Mouse (Mus musculus): ENCODE data around the gene Elmo3.

Elmo3 gene

DNA sequence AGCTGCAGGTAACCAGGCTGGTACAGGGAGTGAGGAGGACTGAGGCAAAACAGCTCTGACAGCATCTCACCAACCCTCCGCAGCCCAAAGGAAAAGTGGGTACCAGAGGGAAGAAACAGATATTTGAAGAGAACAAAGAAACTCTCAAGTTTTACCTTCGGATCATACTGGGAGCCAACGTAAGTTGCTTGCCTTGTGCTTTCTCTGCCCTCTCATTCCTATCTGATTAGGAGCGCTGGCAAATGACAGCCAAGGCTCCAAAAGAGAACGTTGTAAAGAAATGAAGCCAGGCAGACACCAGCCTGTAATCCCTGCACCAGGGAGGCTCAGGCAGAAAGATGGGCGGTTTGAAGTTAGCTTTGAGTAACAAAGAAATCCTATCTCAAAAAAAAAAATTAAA, 21.6 kb downstream of the Elmo3 start:
- no peak for DNase-seq (ENCODE audit: low spot score in 2 of 2)

DNA sequence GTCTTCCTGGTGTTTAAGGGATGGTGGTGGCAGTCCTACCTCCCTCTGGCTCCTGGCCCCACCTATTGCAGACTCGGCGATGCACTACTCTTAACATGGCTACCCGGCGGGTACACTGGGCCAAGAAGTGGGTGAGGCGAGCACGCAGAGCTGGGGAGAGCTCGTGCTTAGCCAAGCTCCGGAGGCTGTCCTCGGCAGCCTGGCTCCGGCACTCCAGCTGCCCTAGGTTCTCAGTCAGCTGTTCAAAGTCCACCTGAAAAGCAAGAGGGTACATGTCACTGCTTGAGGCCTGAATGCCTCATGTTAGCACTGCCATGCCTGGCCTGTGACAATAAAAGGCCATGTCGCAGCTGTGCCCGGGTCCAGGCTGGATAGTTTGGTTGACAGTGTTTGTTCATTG, 24.9 kb downstream of the Elmo3 start:
- DNase-seq (ENCODE audit: low spot score in 2 of 2) = no peak

DNA sequence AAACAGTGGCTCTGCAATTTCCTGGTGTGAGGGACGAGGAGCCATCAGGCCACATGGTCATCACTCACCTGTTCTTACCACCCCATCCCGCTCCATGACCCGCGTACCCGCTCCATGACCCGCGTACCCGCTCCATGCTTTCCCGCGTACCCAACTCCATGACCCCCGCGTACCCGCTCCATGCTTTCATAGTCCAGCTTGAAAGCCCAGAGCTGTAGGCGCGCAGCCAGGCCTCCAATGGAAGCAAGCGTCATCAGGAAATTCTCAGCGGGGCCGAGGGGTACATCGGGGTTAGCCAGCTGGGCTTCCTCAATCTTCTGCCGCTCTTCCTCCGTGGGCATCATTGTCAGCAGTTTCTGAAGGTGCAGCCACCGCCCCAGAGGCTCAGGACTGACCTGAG, 26.1 kb downstream of the Elmo3 start:
- no peak for DNase-seq (ENCODE audit: low spot score in 2 of 2)

DNA sequence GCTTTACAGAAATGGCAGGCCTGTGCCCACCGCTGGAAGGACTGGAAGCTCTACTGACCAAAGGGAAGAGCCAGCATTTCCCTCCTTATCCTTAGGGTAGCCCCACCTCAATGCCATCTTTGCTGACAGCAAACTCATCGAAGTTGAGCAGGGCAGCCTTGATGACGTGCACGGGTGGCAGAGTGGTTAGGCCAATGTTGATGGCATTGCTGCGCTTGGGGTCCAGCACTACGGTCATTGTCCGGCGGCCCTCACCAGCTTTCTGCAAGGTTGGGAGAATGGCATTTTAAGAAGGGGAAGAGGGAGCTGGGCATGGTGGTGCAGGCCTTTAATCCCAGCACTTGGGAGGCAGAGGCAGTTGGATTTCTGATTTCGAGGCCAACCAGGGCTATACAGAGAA, 26.5 kb downstream of the Elmo3 start:
- DNase-seq (ENCODE audit: low spot score in 2 of 2) = no peak

DNA sequence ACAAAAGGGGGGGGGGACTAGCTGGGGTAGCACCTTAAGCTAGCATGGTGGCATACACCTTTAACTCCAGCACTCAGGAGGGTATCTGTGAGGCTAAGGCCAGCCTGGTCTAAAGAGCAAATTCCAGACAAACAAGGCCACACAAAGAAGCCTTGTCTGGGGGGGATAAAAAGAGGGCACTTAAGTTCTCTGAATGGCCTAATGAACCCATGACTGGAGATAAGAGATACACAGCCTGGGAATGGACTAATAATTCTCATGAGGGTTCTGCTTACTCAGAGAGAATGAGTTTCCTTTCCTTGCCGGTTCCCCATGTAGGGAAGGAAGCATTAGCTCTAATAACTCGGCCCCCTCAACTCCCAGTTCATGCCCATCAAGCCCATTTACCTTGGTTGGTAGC, 27.1 kb downstream of the Elmo3 start:
- DNase-seq (ENCODE audit: low spot score in 2 of 2) = no peak

DNA sequence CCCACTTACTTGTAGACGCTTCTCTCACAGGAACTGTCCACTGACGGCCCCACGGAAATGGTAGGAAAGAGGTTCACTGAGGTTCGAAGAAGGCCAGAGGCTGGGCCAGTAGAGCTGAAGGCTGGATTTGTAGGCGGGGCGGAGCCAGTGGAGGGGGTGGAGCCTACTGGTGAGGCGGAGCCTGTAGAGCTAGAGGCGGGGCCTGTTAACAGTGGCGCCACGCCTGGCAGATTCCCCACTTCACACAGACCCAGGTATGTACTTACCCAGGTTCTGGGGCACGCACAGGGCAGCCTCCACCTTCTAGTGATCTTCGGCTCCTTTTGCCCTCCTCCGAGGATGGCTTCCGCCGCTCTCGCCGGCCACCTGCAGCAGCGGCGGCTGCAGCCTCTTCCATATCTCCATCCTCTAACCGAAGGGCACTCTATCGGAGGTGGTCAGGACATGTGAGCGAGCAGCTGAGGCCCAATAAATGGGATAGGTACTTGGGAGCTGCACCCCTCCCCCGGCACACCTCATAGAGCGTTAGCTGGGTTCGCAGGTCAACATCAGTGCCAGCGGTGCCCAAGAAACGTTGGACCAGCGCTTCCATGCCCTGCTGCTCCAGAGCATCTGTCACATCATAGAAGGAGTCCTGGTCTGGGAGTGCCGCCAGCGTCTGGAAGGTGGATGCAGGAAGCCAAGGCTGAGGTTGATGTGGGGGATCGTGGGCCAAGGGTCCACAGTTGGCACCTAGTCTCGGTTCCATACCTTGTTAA, 31.2 kb downstream of the Elmo3 start:
- DNase-seq (ENCODE audit: low spot score in 2 of 2) = no peak

DNA sequence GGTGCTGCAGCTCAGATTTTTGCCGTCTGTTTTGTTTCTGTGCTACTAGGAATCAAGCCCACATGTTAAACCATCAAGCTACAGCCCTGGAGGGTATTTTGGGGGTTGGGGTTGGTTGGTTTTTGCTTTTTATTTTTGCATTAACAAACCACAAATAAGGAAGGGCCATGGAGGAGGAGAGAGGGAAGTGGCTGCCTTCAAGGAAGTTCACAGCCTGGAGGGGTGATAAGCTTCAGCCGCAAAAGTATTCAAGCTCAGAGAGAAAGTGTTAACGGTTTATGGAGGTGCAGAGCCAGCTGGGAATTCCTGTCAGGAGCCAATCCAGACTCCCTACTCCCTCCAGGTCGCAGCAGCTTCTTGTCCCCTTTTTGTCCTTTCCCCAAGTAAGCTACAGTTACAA, 33.6 kb downstream of the Elmo3 start:
- DNase-seq (ENCODE audit: low spot score in 2 of 2) = no peak

DNA sequence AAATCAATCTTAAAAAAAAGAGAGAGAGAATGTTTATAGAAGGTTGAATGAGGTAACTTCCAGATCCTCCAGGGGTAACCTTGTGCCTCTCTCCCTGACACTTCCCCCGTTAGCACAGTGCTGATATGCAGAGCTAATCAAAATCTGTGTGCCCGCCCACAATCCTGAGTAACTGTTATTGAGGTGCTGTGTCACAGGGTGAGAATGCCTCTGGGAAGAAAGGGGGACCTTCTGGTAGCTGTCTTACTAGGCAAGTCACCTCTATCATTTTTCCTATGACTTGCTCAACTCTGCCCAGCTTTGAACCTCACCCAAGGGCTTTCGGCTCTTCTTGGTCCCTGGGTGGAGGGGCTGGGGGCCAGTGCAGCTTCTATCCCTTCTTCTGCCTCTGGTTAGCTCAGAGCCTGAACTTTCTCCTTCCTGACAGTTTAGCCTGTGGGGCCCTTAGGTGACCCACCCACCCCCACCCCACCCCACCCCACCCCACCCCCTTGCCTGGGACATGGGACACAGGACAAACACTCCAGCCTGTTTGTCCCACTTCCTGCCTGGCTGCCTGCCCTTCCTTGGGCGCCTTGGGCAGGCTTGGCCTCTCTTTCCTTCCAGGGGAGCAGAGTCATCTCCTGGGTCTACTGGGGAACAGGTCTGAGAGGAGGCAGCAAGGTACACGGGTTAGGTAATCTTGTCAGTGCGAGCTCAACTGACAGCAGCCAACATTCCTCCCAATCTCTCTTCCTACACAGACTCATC, 34.7 kb downstream of the Elmo3 start:
- no peak for DNase-seq (ENCODE audit: low spot score in 2 of 2)

DNA sequence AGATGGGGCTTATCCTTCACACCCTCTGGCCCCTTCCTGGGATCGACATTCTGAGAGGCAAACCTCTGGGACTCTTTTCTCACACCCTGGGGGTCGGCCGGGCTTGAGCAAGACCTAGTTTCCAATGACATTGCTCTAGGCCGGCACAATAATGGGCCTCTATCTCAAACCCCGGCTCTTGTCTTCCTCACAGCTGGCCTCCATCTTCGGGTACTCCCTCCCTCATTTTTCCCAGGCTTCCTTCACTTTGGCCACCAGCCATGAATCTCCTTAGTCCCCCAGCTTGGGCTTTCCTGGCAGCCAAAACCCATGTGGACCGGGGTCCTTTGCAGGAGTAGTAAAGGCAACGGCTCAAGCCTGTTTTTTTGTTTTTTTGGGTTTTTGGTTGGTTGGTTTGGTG, 36.0 kb downstream of the Elmo3 start:
- DNase-seq (ENCODE audit: low spot score in 2 of 2) = no peak

DNA sequence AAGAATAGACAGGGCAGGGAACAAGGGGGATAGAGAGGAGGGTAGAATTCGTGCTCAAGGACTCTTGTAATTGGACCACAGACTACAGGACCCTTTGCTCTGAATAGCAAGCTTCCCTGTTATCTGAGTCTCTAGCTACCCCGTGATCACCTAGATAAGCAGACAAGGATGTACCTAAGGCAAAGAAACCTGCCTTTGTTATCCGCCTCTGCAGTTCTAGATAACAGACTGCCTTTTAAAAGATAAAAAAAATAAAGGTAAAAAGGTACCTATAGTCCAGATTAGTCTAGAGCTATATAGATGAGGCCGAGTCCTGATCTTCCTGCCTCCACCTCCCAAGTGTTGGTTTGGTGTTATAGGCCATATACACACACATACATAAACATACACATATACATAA, 37.4 kb downstream of the Elmo3 start:
- no peak for DNase-seq (ENCODE audit: low spot score in 2 of 2)

GRCm38 (mm10) chr8:105343791-105344574, 38.6 kb downstream of the Elmo3 start:
- DNase-seq (ENCODE audit: low spot score in 2 of 2) = no peak

- DNase-seq (ENCODE audit: low spot score in 2 of 2) = peak; percentile 41 to 51
Measured at GRCm38 (mm10) chr8:105345061-105345975, 39.9 kb downstream of the Elmo3 start.

- DNase-seq (ENCODE audit: low spot score in 2 of 2) = peak; percentile 21 to 48
Measured at GRCm38 (mm10) chr8:105346611-105347427, 41.4 kb downstream of the Elmo3 start.

- DNase-seq (ENCODE audit: low spot score in 2 of 2) = peak; percentile 92 to 93
Measured at GRCm38 (mm10) chr8:105347428-105348221, 42.2 kb downstream of the Elmo3 start, which contains the start of gene Fhod1. Gene Fhod1, minus strand, starts transcription at chr8:105347953.

DNA sequence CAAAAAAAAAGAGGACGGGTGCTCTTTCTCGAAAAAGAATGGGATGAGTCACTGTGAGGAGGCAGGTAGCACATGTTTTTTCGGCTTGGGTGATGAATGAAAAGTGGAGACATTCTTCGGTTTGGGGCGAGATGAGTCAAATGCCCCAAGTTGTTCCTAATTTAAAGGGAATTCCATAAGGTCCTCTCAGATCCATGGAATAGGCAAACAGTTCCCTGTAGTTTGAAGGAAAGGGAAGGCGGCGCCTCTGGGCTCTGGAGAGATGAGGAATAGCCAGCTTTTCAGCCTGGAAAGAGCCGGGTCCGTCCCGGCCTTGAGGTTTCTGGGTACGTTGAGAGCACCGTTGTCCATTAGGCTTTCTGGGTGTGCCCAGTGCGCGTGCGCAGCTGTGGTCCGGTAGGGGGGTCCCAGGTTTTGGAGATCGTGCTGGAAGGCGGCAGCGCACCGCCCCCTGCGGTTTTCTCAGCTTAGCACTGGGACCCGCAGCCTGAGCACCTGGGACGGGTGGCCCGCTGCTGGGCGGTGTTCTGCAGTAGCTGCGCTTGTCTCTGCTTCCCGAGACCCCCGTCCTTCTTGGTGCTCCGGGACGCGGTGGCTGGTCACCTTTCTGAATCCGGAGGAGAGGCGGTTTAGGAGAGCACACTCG, 43.2 kb downstream of the Elmo3 start, which contains the start of gene Slc9a5:
Slc9a5 (plus strand) TSS at position 394 of the 646 bp plus-strand sequence.
- DNase-seq (ENCODE audit: low spot score in 2 of 2) = peak; percentile 27 to 31

DNA sequence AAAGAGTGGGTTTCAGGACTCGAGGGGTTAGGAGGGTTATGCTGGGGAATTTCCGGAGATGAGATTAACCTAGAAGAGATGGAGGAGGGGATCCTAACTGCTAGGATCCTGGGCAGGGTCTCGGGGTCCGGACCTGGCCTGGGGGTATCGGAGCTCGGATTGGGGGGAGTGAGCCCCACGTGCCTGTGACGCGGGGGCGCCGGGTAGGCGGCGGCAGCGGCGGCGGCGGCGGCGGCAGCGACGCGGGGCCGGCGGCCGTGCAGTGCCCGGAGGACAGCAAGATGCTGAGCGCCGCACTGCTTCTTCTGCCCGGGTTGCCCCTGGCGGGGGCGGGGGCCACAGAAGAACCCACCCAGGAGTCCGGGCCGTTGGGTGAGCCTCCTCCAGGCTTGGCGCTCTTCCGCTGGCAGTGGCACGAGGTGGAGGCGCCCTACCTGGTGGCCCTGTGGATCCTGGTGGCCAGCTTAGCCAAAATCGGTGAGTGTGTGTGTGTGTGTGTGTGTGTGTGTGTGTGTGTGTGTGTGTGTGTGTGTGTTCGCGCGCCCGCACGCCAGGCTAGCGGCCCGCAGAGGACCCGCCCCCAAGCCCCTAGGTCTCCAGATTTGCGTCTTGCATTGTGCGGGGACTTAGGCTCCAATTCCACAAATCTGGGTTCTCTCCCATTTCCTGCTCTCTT, 43.8 kb downstream of the Elmo3 start:
- DNase-seq (ENCODE audit: low spot score in 2 of 2) = no peak

GRCm38 (mm10) chr8:105350186-105350585, 44.8 kb downstream of the Elmo3 start:
- no peak for DNase-seq (ENCODE audit: low spot score in 2 of 2)

GRCm38 (mm10) chr8:105353583-105354135, 48.3 kb downstream of the Elmo3 start:
- DNase-seq (ENCODE audit: low spot score in 2 of 2) = no peak
